Comparison of ENCODE assay signal across 8 mouse cellular contexts in genomic region chr7:98703365-98703881, GRCm38 (mm10). TPM values are rescaled to one million over a fixed set of nuclear protein-coding genes. Genes with fewer than 3 reads are reported as not detected.
DNase-seq lines count a peak whose midpoint lies in the region; ATAC-seq and TF ChIP-seq lines count a peak whose summit lies in the region.

No protein-coding gene starts in this region.

- H3K9me3 ChIP-seq in neural tube, embryonic 11.5 days (ENCODE audit: control insufficient read depth, low read length), result no peaks in the 10 kb centered on the region
- no peaks in the 10 kb centered on the region for H3K9me3 ChIP-seq in hindbrain, embryonic 15.5 days
- H3K9me3 ChIP-seq in liver, embryonic 16.5 days (replicated peaks; ENCODE audit: control insufficient read depth, low read length), result no peaks in the 10 kb centered on the region

- peak; percentile 54 for ATAC-seq in neural tube, embryonic 11.5 days (ENCODE audit: insufficient read depth, low FRiP score, low TSS enrichment)
- ATAC-seq in erythroid progenitor cell, adult 5-6 weeks (replicated peaks; ENCODE audit: low FRiP score, poor library complexity, severe bottlenecking), result peak; percentile 20; the same call in 1 of the 2 replicates
- peak; percentile 16; the same call in 1 of the 2 replicates for ATAC-seq in hindbrain, embryonic 15.5 days (ENCODE audit: low FRiP score, low read depth)
- ATAC-seq in liver, embryonic 16.5 days (ENCODE audit: low read depth), result no peak

- no peaks in the 10 kb centered on the region for H3K36me3 ChIP-seq in neural tube, embryonic 11.5 days (ENCODE audit: control insufficient read depth, insufficient read depth, low read length)
- H3K36me3 ChIP-seq in hindbrain, embryonic 15.5 days, result no peaks in the 10 kb centered on the region
- no peaks in the 10 kb centered on the region for H3K36me3 ChIP-seq in liver, embryonic 16.5 days (ENCODE audit: control insufficient read depth, insufficient read depth)

- peak overlapping the region; percentile 82 for H3K27ac ChIP-seq in neural tube, embryonic 11.5 days (ENCODE audit: low read depth, low read length)
- peak overlapping the region; percentile 83 for H3K27ac ChIP-seq in hindbrain, embryonic 15.5 days (replicated peaks)
- H3K27ac ChIP-seq in liver, embryonic 16.5 days (ENCODE audit: low read length), result peak overlapping the region; percentile 83

- peak overlapping the region; percentile 86 for H3K4me3 ChIP-seq in neural tube, embryonic 11.5 days (ENCODE audit: low read depth, low read length)
- peak overlapping the region; percentile 76 for H3K4me3 ChIP-seq in hindbrain, embryonic 15.5 days
- peak overlapping the region; percentile 89 for H3K4me3 ChIP-seq in liver, embryonic 16.5 days (ENCODE audit: low read depth, low read length)

- H3K4me1 ChIP-seq in neural tube, embryonic 11.5 days (ENCODE audit: control insufficient read depth, insufficient read depth, low read length), result peaks cover 17% of the 10 kb centered on the region
- H3K4me1 ChIP-seq in hindbrain, embryonic 15.5 days (replicated peaks), result peaks cover 29% of the 10 kb centered on the region
- H3K4me1 ChIP-seq in liver, embryonic 16.5 days (ENCODE audit: control insufficient read depth, low read depth, low read length), result peaks cover 27% of the 10 kb centered on the region

- TF ChIP-seq POLR2A in brain, embryonic 14.5 days (IDR thresholded peaks at IDR 0.05; ENCODE audit: borderline replicate concordance, extremely low read depth, insufficient read depth, insufficient read length, poor library complexity, severe bottlenecking), result no peak

- H3K27me3 ChIP-seq in neural tube, embryonic 11.5 days (ENCODE audit: control insufficient read depth, insufficient read depth, low read length), result no peaks in the 10 kb centered on the region
- no peaks in the 10 kb centered on the region for H3K27me3 ChIP-seq in hindbrain, embryonic 15.5 days
- H3K27me3 ChIP-seq in liver, embryonic 16.5 days (ENCODE audit: control insufficient read depth, insufficient read depth, low read depth, low read length), result no peaks in the 10 kb centered on the region

- H3K9ac ChIP-seq in neural tube, embryonic 11.5 days (ENCODE audit: low read length), result peak overlapping the region; percentile 82
- H3K9ac ChIP-seq in hindbrain, embryonic 15.5 days, result peak overlapping the region; percentile 85
- peak overlapping the region; percentile 90 for H3K9ac ChIP-seq in liver, embryonic 16.5 days (ENCODE audit: low read depth, low read length)

- peak; percentile 43 for DNase-seq in neural tube, embryonic 11.5 days (ENCODE audit: low spot score)
- DNase-seq in neural tube, embryonic 10.5 days (ENCODE audit: extremely low spot score, low spot score), result no peak
- DNase-seq in brain, embryonic 14.5 days (ENCODE audit: low read depth), result peak; percentile 49
- peak; percentile 58 for DNase-seq in retina, embryonic 14.5 days (ENCODE audit: low spot score)
- peak; percentile 54 for DNase-seq in yolk sac, embryonic 10.5 days (ENCODE audit: low spot score)

- TF ChIP-seq CTCF in brain, embryonic 14.5 days (IDR thresholded peaks at IDR 0.05; ENCODE audit: borderline replicate concordance, extremely low read depth, insufficient read depth, insufficient read length), result no peak

- H3K4me2 ChIP-seq in neural tube, embryonic 11.5 days (ENCODE audit: low read depth), result peak overlapping the region; percentile 51
- H3K4me2 ChIP-seq in hindbrain, embryonic 15.5 days, result peak overlapping the region; percentile 64
- peak overlapping the region; percentile 90 for H3K4me2 ChIP-seq in liver, embryonic 16.5 days (ENCODE audit: low read depth, low read length)

- under 1% methylated on average over 32 of the region's 38 CpGs for WGBS in neural tube, embryonic 11.5 days
- under 1% methylated on average over 38 of the region's 38 CpGs for WGBS in hindbrain, embryonic 15.5 days
- WGBS in liver, embryonic 16.5 days (ENCODE audit: insufficient replicate concordance), result 0% methylated on average over 37 of the region's 38 CpGs

RNA-seq across cellular contexts. Expression of gene Thap12, which starts 0.5 kb away (rescaled TPM):
- polyA plus RNA-seq in neural tube, embryonic 11.5 days (2014; fragmentation: Nextera tagmentation; extraction: Ambion mirVana), result 83.3 and 85.9 TPM in 2 replicates
- polyA plus RNA-seq in brain, embryonic 14.5 days (2012; rRNA removed), result 31.6 and 42.3 TPM in 2 replicates
- total RNA-seq in erythroid progenitor cell, adult 5-6 weeks (2015; ENCODE audit: low replicate concordance), result 12.6 and 16.8 TPM in 2 replicates
- total RNA-seq in erythroid progenitor cell, adult 5-6 weeks (2017; ENCODE audit: low replicate concordance), result 10.4 and 19.3 TPM in 2 replicates
- polyA plus RNA-seq in hindbrain, embryonic 15.5 days (2015; fragmentation: Nextera tagmentation; extraction: Ambion mirVana), result 45.2 and 45.9 TPM in 2 replicates
- 7.6 and 7.8 TPM in 2 replicates for polyA plus RNA-seq in liver, embryonic 16.5 days (2015; fragmentation: Nextera tagmentation; extraction: Ambion mirVana)

RNA-seq across cellular contexts. Expression of gene Emsy, which starts 46.8 kb away (rescaled TPM):
- 60.2 and 63.7 TPM in 2 replicates for polyA plus RNA-seq in neural tube, embryonic 11.5 days (2014; fragmentation: Nextera tagmentation; extraction: Ambion mirVana)
- polyA plus RNA-seq in brain, embryonic 14.5 days (2012; rRNA removed), result 43.8 and 66.7 TPM in 2 replicates
- total RNA-seq in erythroid progenitor cell, adult 5-6 weeks (2015; ENCODE audit: low replicate concordance), result 157 and 167 TPM in 2 replicates
- total RNA-seq in erythroid progenitor cell, adult 5-6 weeks (2017; ENCODE audit: low replicate concordance), result 77.0 and 106 TPM in 2 replicates
- 30.6 and 33.4 TPM in 2 replicates for polyA plus RNA-seq in hindbrain, embryonic 15.5 days (2015; fragmentation: Nextera tagmentation; extraction: Ambion mirVana)
- 5.4 and 7.4 TPM in 2 replicates for polyA plus RNA-seq in liver, embryonic 16.5 days (2015; fragmentation: Nextera tagmentation; extraction: Ambion mirVana)
